ENCODE assay signal across 8 mouse cellular contexts in genomic region chr7:68369694-68370093, GRCm38 (mm10).
DNase-seq lines count a peak whose midpoint lies in the region; ATAC-seq and TF ChIP-seq lines count a peak whose summit lies in the region.

No protein-coding gene starts in this region.

- H3K27me3 ChIP-seq in midbrain, embryonic 10.5 days (ENCODE audit: low read depth, poor library complexity, severe bottlenecking), result peaks cover 39% of the 10 kb centered on the region

- H3K27ac ChIP-seq in gastrocnemius, adult 2 months, result no peak overlapping the region
- H3K27ac ChIP-seq in midbrain, embryonic 10.5 days (replicated peaks), result 0 out of 2 replicates have a peak overlapping the region, but pooled peaks have one; percentile 9

- intact Hi-C loops in gastrocnemius, adult 2 months (cut with DNase I), result loop anchor here (10.0 kb wide), 1 partner anchor 455 kb away; no protein-coding TSS in a partner anchor
- intact Hi-C loops in left cerebral cortex, postnatal 25 days (cut with DNase I), result loop anchor here (10.0 kb wide), 3 partner anchors 205 to 1965 kb away; no protein-coding TSS in a partner anchor

- WGBS in midbrain, embryonic 10.5 days, result 1% methylated on average over 12 of the region's 13 CpGs

- peak; percentile 86 for TF ChIP-seq CTCF in gastrocnemius, adult 2 months (IDR thresholded peaks at IDR 0.05)

- DNase-seq in T-cell, adult 2 months (ENCODE audit: low spot score), result peak; percentile 70
- peak; percentile 79 to 87 for DNase-seq in cerebellum, postnatal 25 days
- peak; percentile 79 for DNase-seq in gastrocnemius, adult 2 months
- peak; percentile 61 to 70 for DNase-seq in left cerebral cortex, postnatal 25 days (ENCODE audit: low spot score in 2 of 2)
- DNase-seq in midbrain, embryonic 10.5 days (ENCODE audit: low spot score), result peak; percentile 85
- DNase-seq in right cerebral cortex, postnatal 25 days, result peak; percentile 57
- DNase-seq in urinary bladder, postnatal 25 days (ENCODE audit: low spot score), result peak; percentile 73

- H3K36me3 ChIP-seq in midbrain, embryonic 10.5 days, result no peaks in the 10 kb centered on the region

- H3K4me1 ChIP-seq in midbrain, embryonic 10.5 days, result peaks cover 13% of the 10 kb centered on the region

- ATAC-seq in inflammation-experienced regulatory T-cells, adult 6 months, result peak; percentile 49

- no peak overlapping the region for H3K4me3 ChIP-seq in gastrocnemius, adult 2 months
- peak overlapping the region; percentile 53 for H3K4me3 ChIP-seq in midbrain, embryonic 10.5 days

- no peaks in the 10 kb centered on the region for H3K9me3 ChIP-seq in midbrain, embryonic 10.5 days (replicated peaks)
